Mouse (Mus musculus) forebrain, embryonic 11.5 days (tissue): Measurements from ENCODE around the gene Spop. TPM values are rescaled to one million over a fixed set of nuclear protein-coding genes. Genes with fewer than 3 reads are reported as not detected.

Experiments
- ATAC-seq: fragments of 200-750 bp; cut with Nextera tagmentation; replicated peaks from 2 replicates; pipeline ENCODE4 v1.8.0; 2017; ENCODE audit warnings: moderate TSS enrichment; ENCODE audit not compliant: low FRiP score
- DNase-seq: peaks from one replicate; pipeline ENCODE4 v3.0.0-alpha.2; 2017; ENCODE audit warnings: low spot score
- H3K27ac ChIP-seq: fragments of 300-500 bp; sonication (generic); 2 replicates; pipeline ENCODE4 v1.5.1; 2014; ENCODE audit warnings: low read depth, low read length
- H3K27me3 ChIP-seq: fragments of 300-500 bp; sonication (generic); 2 replicates; pipeline ENCODE4 v1.6.1; 2014; ENCODE audit warnings: mild to moderate bottlenecking, low read length, mixed read lengths; ENCODE audit not compliant: control insufficient read depth, insufficient read depth
- H3K36me3 ChIP-seq: fragments of 300-500 bp; sonication (generic); 2 replicates; pipeline ENCODE4 v1.6.1; 2014; ENCODE audit warnings: mild to moderate bottlenecking, low read length, moderate library complexity, mixed read lengths; ENCODE audit not compliant: control insufficient read depth, insufficient read depth
- H3K4me1 ChIP-seq: fragments of 300-500 bp; sonication (generic); replicated peaks from 2 replicates; pipeline ENCODE4 v1.6.1; 2014; ENCODE audit warnings: low read length, mixed read lengths; ENCODE audit not compliant: control insufficient read depth, insufficient read depth
- H3K4me2 ChIP-seq: fragments of 300-500 bp; sonication (generic); 2 replicates; pipeline ENCODE4 v1.6.1; 2014; ENCODE audit warnings: low read depth, mild to moderate bottlenecking, low read length, moderate library complexity, mixed read lengths; ENCODE audit not compliant: severe bottlenecking
- H3K4me3 ChIP-seq: fragments of 300-500 bp; sonication (generic); 2 replicates; pipeline ENCODE4 v1.5.1; 2014; ENCODE audit warnings: low read depth, low read length
- H3K9ac ChIP-seq: fragments of 300-500 bp; sonication (generic); 2 replicates; pipeline ENCODE4 v1.6.1; 2014; ENCODE audit warnings: low read length
- H3K9me3 ChIP-seq: fragments of 300-500 bp; sonication (generic); 2 replicates; pipeline ENCODE4 v1.6.1; 2016; ENCODE audit warnings: low read length, mixed read lengths; ENCODE audit not compliant: control insufficient read depth
- WGBS: fragments of 180-500 bp; shearing (Covaris S2); extraction: QIAGEN DNeasy Blood & Tissue Kit; methylation state at CpG from one replicate; pipeline ENCODE4 v1.1.7; 2014; 5-methylcytosine and 5-hydroxymethylcytosine counted together
- polyA plus RNA-seq: library from polyadenylated mRNA; unstranded; fragments of >200 nt; fragmentation: Nextera tagmentation; extraction: Ambion mirVana; gene quantifications from 2 replicates; pipeline ENCODE4 v1.2.1, GENCODE M21; 2014

The Spop gene
- polyA plus RNA-seq, 1 experiment from 2014 or later: 144 TPM

- Histone ChIP-seq H3K27me3 (no peaks in the 10 kb centered on the region), H3K4me2 (no peak overlapping the region), H3K27ac (no peak overlapping the region), H3K9me3 (no peaks in the 10 kb centered on the region), H3K9ac (no peak overlapping the region), H3K4me3 (no peak overlapping the region), H3K36me3 (peaks cover 9% of the 10 kb centered on the region), H3K4me1 (no peaks in the 10 kb centered on the region)
- no peak for DNase-seq
- no peak for ATAC-seq
- 85% methylated on average over 11 of the region's 11 CpGs for WGBS
Measured at GRCm38 (mm10) chr11:95392708-95393499, 21.0 kb upstream of the Spop start.

- DNase-seq: no peak
- no peak overlapping the region for H3K9ac ChIP-seq
- no peak overlapping the region for H3K27ac ChIP-seq
Measured at GRCm38 (mm10) chr11:95393500-95393816, 20.4 kb upstream of the Spop start.

GRCm38 (mm10) chr11:95394112-95394511 is 19.8 kb upstream of the Spop start:
- WGBS: 62% methylated on average over 5 of the region's 5 CpGs
- no peaks in the 10 kb centered on the region for H3K27me3 ChIP-seq
- no peak overlapping the region for H3K9ac ChIP-seq
- H3K4me1 ChIP-seq: no peaks in the 10 kb centered on the region
- peaks cover 4% of the 10 kb centered on the region for H3K36me3 ChIP-seq
- H3K27ac ChIP-seq: no peak overlapping the region
- DNase-seq (no peak), ATAC-seq (no peak)
- no peak overlapping the region for H3K4me2 ChIP-seq
- no peak overlapping the region for H3K4me3 ChIP-seq
- no peaks in the 10 kb centered on the region for H3K9me3 ChIP-seq

More at GRCm38 (mm10) chr11:95393500-95393816, 20.4 kb upstream of the Spop start:
- ATAC-seq: no peak
- Histone ChIP-seq H3K4me2 (no peak overlapping the region), H3K36me3 (peaks cover 4% of the 10 kb centered on the region), H3K9me3 (no peaks in the 10 kb centered on the region), H3K27me3 (no peaks in the 10 kb centered on the region), H3K4me3 (no peak overlapping the region), H3K4me1 (no peaks in the 10 kb centered on the region)
- WGBS: 35% methylated on average over 5 of the region's 5 CpGs

DNA sequence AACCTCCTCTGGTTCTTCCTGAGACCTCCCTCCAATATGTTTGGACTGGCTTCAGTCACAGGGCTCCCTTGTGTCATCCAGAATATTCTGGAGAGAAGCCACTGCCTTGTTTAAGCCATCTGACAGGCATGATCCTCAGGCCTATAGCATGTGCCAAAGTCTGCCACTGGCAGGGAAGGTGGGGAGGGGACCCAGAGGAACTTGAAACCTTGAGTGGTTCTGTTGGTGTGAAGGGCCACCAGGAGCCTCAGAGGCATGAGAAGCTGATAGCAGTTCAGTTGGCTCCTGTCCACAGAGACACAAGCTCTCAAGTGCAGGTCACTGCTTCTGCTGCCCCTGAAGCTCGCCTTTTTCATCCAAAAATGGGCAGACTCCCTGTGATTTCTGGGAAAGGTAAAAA is 17.3 kb upstream of the Spop start:
- H3K4me1 ChIP-seq: no peaks in the 10 kb centered on the region
- H3K36me3 ChIP-seq: no peaks in the 10 kb centered on the region
- no peaks in the 10 kb centered on the region for H3K9me3 ChIP-seq
- WGBS: 60% methylated on average over 1 of the region's 1 CpGs
- H3K27ac ChIP-seq: no peak overlapping the region
- no peak overlapping the region for H3K4me2 ChIP-seq
- H3K9ac ChIP-seq: no peak overlapping the region
- H3K4me3 ChIP-seq: no peak overlapping the region
- no peaks in the 10 kb centered on the region for H3K27me3 ChIP-seq
- ATAC-seq: no peak
- DNase-seq: no peak

DNA sequence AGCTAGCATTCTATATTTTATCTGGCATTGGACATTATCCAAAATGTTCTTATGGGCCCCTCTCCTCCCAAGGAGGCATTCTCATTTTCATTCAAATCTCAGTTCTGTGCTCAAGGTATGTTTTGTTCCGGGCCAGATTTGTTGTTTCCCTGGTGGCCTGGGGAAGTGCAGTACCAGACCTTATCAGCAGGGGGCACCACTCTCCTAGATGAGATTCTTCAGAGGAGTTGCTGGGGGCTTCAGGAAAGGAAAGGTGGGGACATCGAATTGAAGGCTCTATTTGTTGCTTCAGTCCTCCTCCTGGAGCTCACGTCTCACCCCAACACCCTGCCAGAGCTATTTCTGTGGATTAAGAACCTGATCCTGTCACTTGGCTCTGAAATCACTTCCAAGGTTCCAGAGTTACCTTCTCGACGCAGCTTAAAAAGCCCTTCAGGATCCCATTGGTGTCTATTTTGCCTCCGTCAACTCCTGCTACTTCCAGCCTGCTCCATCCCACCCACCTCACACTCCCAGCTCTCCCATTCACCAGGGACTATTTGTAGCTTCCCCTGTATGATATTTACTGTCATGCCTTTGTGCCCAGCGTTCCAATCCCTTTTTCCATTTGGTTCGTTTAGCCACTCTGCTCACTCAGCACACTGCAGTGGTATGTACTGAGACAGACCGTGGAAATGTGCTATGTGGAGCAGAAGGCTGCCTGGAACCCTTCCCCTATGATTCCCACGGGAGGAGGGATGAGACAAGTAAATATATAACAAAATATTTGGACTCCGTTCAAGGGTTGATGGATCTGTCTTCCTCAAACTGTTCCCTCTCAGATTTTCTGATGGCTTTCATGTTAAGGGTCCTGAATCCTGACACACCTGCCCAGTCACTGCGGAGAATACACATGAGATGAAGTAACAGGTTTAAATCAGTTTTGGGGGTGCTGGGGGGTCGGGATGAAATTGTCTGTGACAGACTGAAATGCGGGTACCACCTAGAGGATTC is 15.7 kb upstream of the Spop start:
- Histone ChIP-seq H3K4me1 (peaks cover 2% of the 10 kb centered on the region; the same call in 1 of the 2 replicates), H3K4me2 (peak overlapping the region; percentile 9; the same call in 1 of the 2 replicates), H3K27me3 (no peaks in the 10 kb centered on the region), H3K9me3 (no peaks in the 10 kb centered on the region), H3K36me3 (no peaks in the 10 kb centered on the region), H3K9ac (no peak overlapping the region), H3K4me3 (no peak overlapping the region), H3K27ac (no peak overlapping the region)
- DNase-seq (peak; percentile 88), ATAC-seq (no peak)
- 64% methylated on average over 14 of the region's 14 CpGs for WGBS

DNA sequence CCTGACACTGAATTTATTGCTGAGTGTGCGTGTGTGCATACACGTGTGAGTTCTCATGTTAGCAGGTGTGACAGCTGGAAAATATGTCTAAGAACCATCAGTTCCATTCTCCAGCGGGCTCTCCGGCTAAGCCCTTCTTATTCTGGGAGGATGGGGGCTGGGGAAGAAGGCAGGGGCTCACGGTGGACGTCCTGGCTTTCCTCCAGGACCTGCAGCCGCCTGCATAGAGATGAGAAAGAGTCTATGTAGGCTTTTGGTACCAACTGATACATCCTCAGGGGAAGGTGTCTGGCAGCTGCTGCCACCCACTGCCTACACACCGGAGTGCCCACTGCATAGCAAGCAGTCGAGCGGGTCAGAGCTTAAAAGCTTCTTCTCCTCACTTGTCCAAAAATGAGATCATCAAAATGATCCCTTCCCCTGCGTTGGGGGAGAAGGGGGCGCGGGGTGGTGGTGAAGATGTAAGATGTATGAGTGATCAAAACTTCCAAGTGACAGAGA is 14.3 kb upstream of the Spop start:
- ATAC-seq: no peak
- H3K4me1 ChIP-seq: peaks cover 2% of the 10 kb centered on the region; the same call in 1 of the 2 replicates
- no peak overlapping the region for H3K27ac ChIP-seq
- WGBS: 80% methylated on average over 13 of the region's 13 CpGs
- H3K4me3 ChIP-seq: no peak overlapping the region
- H3K4me2 ChIP-seq: no peak overlapping the region
- H3K9me3 ChIP-seq: no peaks in the 10 kb centered on the region
- H3K9ac ChIP-seq: no peak overlapping the region
- no peak for DNase-seq
- no peaks in the 10 kb centered on the region for H3K27me3 ChIP-seq
- H3K36me3 ChIP-seq: no peaks in the 10 kb centered on the region

DNA sequence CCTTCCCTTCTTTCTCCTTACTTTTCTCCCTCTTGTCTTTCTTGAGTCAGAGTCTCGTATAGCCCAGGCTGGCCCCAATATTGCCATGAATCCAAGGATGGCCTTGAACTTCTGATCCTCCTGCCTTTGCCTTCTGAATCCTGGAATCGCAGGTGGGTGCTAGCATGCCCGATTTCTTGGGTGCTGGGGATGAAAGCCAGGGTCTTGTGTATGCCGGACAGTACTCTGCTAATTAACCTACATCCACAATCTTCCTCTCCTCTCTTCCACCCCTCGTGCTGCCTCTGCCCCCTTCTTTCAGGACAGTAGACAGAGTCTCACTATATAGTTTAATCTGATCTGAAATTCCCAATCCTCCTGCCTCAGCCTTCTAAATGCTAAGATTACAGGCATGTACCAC is 12.3 kb upstream of the Spop start:
- no peaks in the 10 kb centered on the region for H3K27me3 ChIP-seq
- H3K9ac ChIP-seq: no peak overlapping the region
- no peak overlapping the region for H3K27ac ChIP-seq
- peaks cover 2% of the 10 kb centered on the region; the same call in 1 of the 2 replicates for H3K4me1 ChIP-seq
- DNase-seq: no peak
- WGBS: 91% methylated on average over 5 of the region's 5 CpGs
- H3K9me3 ChIP-seq: no peaks in the 10 kb centered on the region
- no peak overlapping the region for H3K4me2 ChIP-seq
- H3K36me3 ChIP-seq: no peaks in the 10 kb centered on the region
- H3K4me3 ChIP-seq: no peak overlapping the region
- no peak for ATAC-seq

DNA sequence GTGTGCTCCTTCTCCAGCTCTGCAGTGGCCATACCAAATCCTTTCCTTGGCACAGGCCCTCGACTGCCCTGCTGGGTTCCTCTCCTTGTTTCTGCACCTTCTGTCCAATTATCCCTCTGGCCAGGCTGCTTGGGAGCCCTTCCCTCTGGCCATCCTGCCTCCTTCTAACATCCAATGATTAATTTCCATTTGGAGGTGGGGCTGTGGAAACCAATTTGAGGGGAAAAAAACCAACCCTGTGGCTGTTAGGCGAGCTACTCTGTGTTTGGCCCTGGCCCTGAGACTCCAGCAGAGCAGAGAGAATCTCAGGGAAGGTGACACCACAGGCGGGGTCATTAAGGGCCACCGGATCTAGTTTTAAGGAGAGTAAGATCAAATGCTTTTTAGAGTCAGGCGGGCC is 11.7 kb upstream of the Spop start:
- Histone ChIP-seq H3K9ac (no peak overlapping the region), H3K4me3 (no peak overlapping the region), H3K36me3 (no peaks in the 10 kb centered on the region), H3K4me2 (no peak overlapping the region), H3K27ac (no peak overlapping the region), H3K27me3 (no peaks in the 10 kb centered on the region), H3K4me1 (peaks cover 2% of the 10 kb centered on the region; the same call in 1 of the 2 replicates), H3K9me3 (no peaks in the 10 kb centered on the region)
- DNase-seq (no peak), ATAC-seq (no peak)
- 19% methylated on average over 5 of the region's 5 CpGs for WGBS
